Mouse (Mus musculus) macrophage (primary cell): Measurements from ENCODE around the gene Zc4h2. TPM values are rescaled to one million over a fixed set of nuclear protein-coding genes. Genes with fewer than 3 reads are reported as not detected.

Experiments
- H3K27ac ChIP-seq: fragments of 350-480 bp; formaldehyde crosslinking; 2 replicates; pipeline ENCODE4 v1.9.0; 2021
- H3K36me3 ChIP-seq: fragments of 350-480 bp; formaldehyde crosslinking; 2 replicates; pipeline ENCODE4 v1.9.0; 2021; ENCODE audit errors: inconsistent target
- H3K4me3 ChIP-seq: fragments of 350-480 bp; formaldehyde crosslinking; 2 replicates; pipeline ENCODE4 v1.9.0; 2021; ENCODE audit errors: inconsistent target
- H3K79me2 ChIP-seq: fragments of 350-480 bp; formaldehyde crosslinking; 2 replicates; pipeline ENCODE4 v1.9.0; 2021; ENCODE audit errors: inconsistent target
- WGBS: methylation state at CpG from one replicate; pipeline ENCODE4 v1.1.7; 2026; ENCODE audit warnings: inconsistent platforms; ENCODE audit not compliant: missing documents; 5-methylcytosine and 5-hydroxymethylcytosine counted together
- polyA plus RNA-seq: library from polyadenylated mRNA; stranded (reverse); fragments of 250-400 nt; gene quantifications from 3 replicates; pipeline ENCODE4 v1.2.4, GENCODE M21; 2018; ENCODE audit warnings: inconsistent platforms
- total RNA-seq, 78 experiments: library from RNA; depleted of rRNA; stranded (reverse); fragments of 250-400 nt; gene quantifications; 1 replicate in 9 of 78; 2 replicates in 24 of 78; 3 replicates in 43 of 78; 4 replicates in 2 of 78; pipeline ENCODE4 v1.2.4; 2018; ENCODE audit warnings: inconsistent platforms in 56 of 78

Zc4h2 gene
- 1 to 10 TPM in 11 of 26 experiments, under 1 TPM in 9, not detected in 6; 0.37 to 2.2 (median 1.1) TPM for total RNA-seq (2018; cell fraction: chromatin; rRNA removed)
- 1 to 10 TPM; 2.2 to 4.6 (median 3.7) TPM for total RNA-seq (2018; cell fraction: cytosol; rRNA removed)
- 1 to 10 TPM in 18 of 26 experiments, under 1 TPM in 8; 0.40 to 6.0 (median 1.4) TPM for total RNA-seq (2018; cell fraction: nucleus; rRNA removed)
- polyA plus RNA-seq, result 3.5 to 4.2 TPM (median 3.5 TPM) in 3 replicates

- no peak within 1 kb of the TSS for H3K27ac ChIP-seq
- no peaks in the 10 kb centered on the region for H3K36me3 ChIP-seq
- no peaks in the 10 kb centered on the region for H3K79me2 ChIP-seq
- WGBS, result 28% methylated on average over 7 of the region's 7 CpGs
- H3K4me3 ChIP-seq, result peak within 1 kb of the TSS; percentile 49
Observed at GRCm38 (mm10) chrX:95657804-95658599, at the start of gene Zc4h2. Gene Zc4h2 (minus strand): TSS chrX:95658509.

GRCm38 (mm10) chrX:95687119-95687518 is 28.8 kb upstream of the Zc4h2 start:
- no peak overlapping the region for H3K27ac ChIP-seq
- H3K4me3 ChIP-seq, result no peak overlapping the region
- no peaks in the 10 kb centered on the region for H3K79me2 ChIP-seq
- no peaks in the 10 kb centered on the region for H3K36me3 ChIP-seq
- 17% methylated on average over 1 of the region's 1 CpGs for WGBS

- Histone ChIP-seq H3K4me3 (no peak overlapping the region), H3K79me2 (no peaks in the 10 kb centered on the region), H3K27ac (no peak overlapping the region), H3K36me3 (no peaks in the 10 kb centered on the region)
- 85% methylated on average over 1 of the region's 1 CpGs for WGBS
Observed at GRCm38 (mm10) chrX:95682206-95682605, 23.9 kb upstream of the Zc4h2 start.

- H3K4me3 ChIP-seq, result peak overlapping the region; percentile 49
- WGBS, result 30% methylated on average over 12 of the region's 12 CpGs
- H3K79me2 ChIP-seq, result no peaks in the 10 kb centered on the region
- H3K36me3 ChIP-seq, result no peaks in the 10 kb centered on the region
- no peak overlapping the region for H3K27ac ChIP-seq
Observed at GRCm38 (mm10) chrX:95658600-95659084, 333 bp upstream of the Zc4h2 start.

GRCm38 (mm10) chrX:95600609-95601008 is 57.7 kb downstream of the Zc4h2 start:
- Histone ChIP-seq H3K4me3 (no peak overlapping the region), H3K27ac (no peak overlapping the region), H3K36me3 (no peaks in the 10 kb centered on the region), H3K79me2 (no peaks in the 10 kb centered on the region)
- 91% methylated on average over 5 of the region's 5 CpGs for WGBS

Other genes with a start within 250 kb of the Zc4h2 start
- 2.0 to 2.3 TPM (median 2.1 TPM) in 3 replicates for gene Amer1, start 213.6 kb downstream of the Zc4h2 start, polyA plus RNA-seq
- gene Asb12, start 100.5 kb downstream of the Zc4h2 start, polyA plus RNA-seq, result not detected in 3 replicates
- not detected in 3 replicates for gene Pfn5, start 100.4 kb downstream of the Zc4h2 start, polyA plus RNA-seq
- gene Zc3h12b, start 53.2 kb upstream of the Zc4h2 start, polyA plus RNA-seq, result 0.06 to 0.14 TPM (median 0.13 TPM) in 3 replicates